In the genomic region with DNA sequence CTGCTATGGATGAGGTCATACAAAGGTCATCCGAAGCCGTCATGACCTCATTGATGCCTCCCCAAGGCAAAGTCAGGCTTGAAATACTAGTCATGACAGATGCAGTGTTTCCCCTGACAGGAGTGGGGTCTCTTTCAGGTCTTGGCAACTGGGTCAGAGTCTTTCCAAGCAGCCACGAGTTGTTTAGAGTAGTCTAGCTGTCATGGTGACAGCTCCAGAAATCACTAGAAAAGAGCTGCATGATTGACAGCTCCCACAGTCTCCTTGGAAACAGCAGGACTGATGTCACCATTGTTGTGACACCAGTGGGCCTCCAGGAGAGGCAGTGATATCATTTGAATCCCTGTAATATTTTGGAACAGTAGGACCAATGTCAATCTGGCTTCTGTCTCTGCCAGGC, we compare ENCODE assay signal across 28 mouse cellular contexts.
DNase-seq lines count a peak whose midpoint lies in the region; ATAC-seq and TF ChIP-seq lines count a peak whose summit lies in the region.
"Had no signal": no experiment of that assay in that cellular context is flagged by ENCODE, and none has a peak within 500 bp of the region (broad histone marks: within the 10 kb centered on the region; RNA-seq: fewer than 3 reads in every experiment).

No protein-coding gene starts in this region.

- H3K9me3 ChIP-seq in heart, embryonic 16.5 days (replicated peaks; ENCODE audit: control insufficient read depth, low read length) = no peaks in the 10 kb centered on the region
- H3K9me3 ChIP-seq in lung, embryonic 16.5 days (ENCODE audit: control insufficient read depth, low read length) = no peaks in the 10 kb centered on the region
- H3K9me3 ChIP-seq: embryonic facial prominence, embryonic 12.5 days; hindbrain, embryonic 15.5 days; intestine, embryonic 15.5 days; limb, embryonic 13.5 days; liver, embryonic 12.5 days; midbrain, embryonic 10.5 days; neural tube, embryonic 13.5 days had no signal

- no peaks in the 10 kb centered on the region for H3K27me3 ChIP-seq in heart, embryonic 16.5 days (ENCODE audit: control insufficient read depth, insufficient read depth, low read length)
- H3K27me3 ChIP-seq in lung, embryonic 16.5 days (ENCODE audit: control insufficient read depth, insufficient read depth, low read depth, low read length) = no peaks in the 10 kb centered on the region
- H3K27me3 ChIP-seq: embryonic facial prominence, embryonic 12.5 days; hindbrain, embryonic 15.5 days; intestine, embryonic 15.5 days; limb, embryonic 13.5 days; liver, embryonic 12.5 days; neural tube, embryonic 13.5 days had no signal

- H3K4me2 ChIP-seq in heart, embryonic 16.5 days (ENCODE audit: low read depth, low read length) = no peak overlapping the region
- no peak overlapping the region for H3K4me2 ChIP-seq in lung, embryonic 16.5 days (ENCODE audit: low read depth, low read length)
- H3K4me2 ChIP-seq: embryonic facial prominence, embryonic 12.5 days; hindbrain, embryonic 15.5 days; intestine, embryonic 15.5 days; limb, embryonic 13.5 days; liver, embryonic 12.5 days; neural tube, embryonic 13.5 days had no signal

- H3K4me3 ChIP-seq in heart, embryonic 16.5 days (ENCODE audit: low read length) = no peak overlapping the region
- no peak overlapping the region for H3K4me3 ChIP-seq in lung, embryonic 16.5 days (ENCODE audit: low read length)
- no peak overlapping the region for H3K4me3 ChIP-seq in lung, adult 2 months (replicated peaks; ENCODE audit: extremely low read depth, low read depth, low read length)
- H3K4me3 ChIP-seq: embryonic facial prominence, embryonic 12.5 days; heart, adult 2 months; hindbrain, embryonic 15.5 days; intestine, embryonic 15.5 days; layer of hippocampus, adult 2 months; limb, embryonic 13.5 days; liver, embryonic 12.5 days; midbrain, embryonic 10.5 days; myocyte; neural tube, embryonic 13.5 days had no signal

- TF ChIP-seq POLR2A in lung, adult 2 months (IDR thresholded peaks at IDR 0.05; ENCODE audit: borderline replicate concordance, extremely low read depth, low read depth, low read length) = no peak

- no peak overlapping the region for H3K9ac ChIP-seq in heart, embryonic 16.5 days (ENCODE audit: low read length)
- H3K9ac ChIP-seq in lung, embryonic 16.5 days (ENCODE audit: low read length) = no peak overlapping the region
- H3K9ac ChIP-seq: embryonic facial prominence, embryonic 12.5 days; forebrain, postnatal 0 days; hindbrain, embryonic 15.5 days; intestine, embryonic 15.5 days; limb, embryonic 13.5 days; liver, embryonic 12.5 days; neural tube, embryonic 13.5 days had no signal

- 0 out of 2 replicates have a peak, but pooled peaks have one; percentile 23 for ATAC-seq in heart, embryonic 16.5 days (replicated peaks; ENCODE audit: extremely low read depth, insufficient read depth, low FRiP score)
- ATAC-seq in lung, embryonic 16.5 days (ENCODE audit: low read depth) = peak; percentile 82
- ATAC-seq: forebrain, postnatal 0 days; intestine, embryonic 15.5 days; liver, embryonic 12.5 days; midbrain, embryonic 16.5 days had no signal

- peak; percentile 46 for DNase-seq in adrenal gland, adult 8-10 months
- no peak for DNase-seq in adrenal gland, postnatal 25 days
- no peak for DNase-seq in heart, adult 8-10 months (ENCODE audit: low spot score)
- no peak for DNase-seq in lung, adult 2 months
- DNase-seq in lung, postnatal 36 days = peak; percentile 25
- DNase-seq in layer of hippocampus, postnatal 25 days (ENCODE audit: extremely low spot score in 1 of 2, low spot score in 1 of 2) = no peak
- DNase-seq: cerebellum, adult 9-11 months; forebrain, postnatal 0 days; gastrocnemius, postnatal 14 days; kidney, adult 8-10 months; kidney, postnatal 14 days; layer of hippocampus, postnatal 36 days; thymus, adult 18-20 months; thymus, postnatal 36 days had no signal

- H3K27ac ChIP-seq in heart, embryonic 16.5 days (ENCODE audit: low read length) = no peak overlapping the region
- no peak overlapping the region for H3K27ac ChIP-seq in lung, embryonic 16.5 days (ENCODE audit: low read length)
- H3K27ac ChIP-seq: embryonic facial prominence, embryonic 12.5 days; heart, adult 2 months; hindbrain, embryonic 15.5 days; intestine, embryonic 15.5 days; layer of hippocampus, adult 2 months; limb, embryonic 13.5 days; liver, embryonic 12.5 days; macrophage; midbrain, embryonic 10.5 days; neural tube, embryonic 13.5 days had no signal

- H3K4me1 ChIP-seq in heart, embryonic 16.5 days (ENCODE audit: control insufficient read depth, insufficient read depth, low read length) = peaks cover 2% of the 10 kb centered on the region
- peaks cover 11% of the 10 kb centered on the region for H3K4me1 ChIP-seq in lung, embryonic 16.5 days (replicated peaks; ENCODE audit: control insufficient read depth, insufficient read depth, low read length)
- no peaks in the 10 kb centered on the region for H3K4me1 ChIP-seq in lung, adult 2 months (ENCODE audit: control insufficient read depth, insufficient read depth, low read length)
- H3K4me1 ChIP-seq: hindbrain, embryonic 15.5 days; intestine, embryonic 15.5 days; liver, embryonic 12.5 days; neural tube, embryonic 13.5 days had no signal

- WGBS in heart, embryonic 16.5 days = 36% methylated on average over 3 of the region's 3 CpGs
- 28% methylated on average over 3 of the region's 3 CpGs for WGBS in lung, embryonic 16.5 days
- WGBS in lung, adult 2 months = 40% methylated on average over 3 of the region's 3 CpGs

- TF ChIP-seq CTCF in lung, adult 2 months (IDR thresholded peaks at IDR 0.05; ENCODE audit: insufficient read depth, low read length) = no peak

- no peaks in the 10 kb centered on the region for H3K36me3 ChIP-seq in heart, embryonic 16.5 days (ENCODE audit: control insufficient read depth, insufficient read depth)
- no peaks in the 10 kb centered on the region for H3K36me3 ChIP-seq in lung, embryonic 16.5 days (ENCODE audit: control insufficient read depth, insufficient read depth, low read length)
- H3K36me3 ChIP-seq: embryonic facial prominence, embryonic 12.5 days; hindbrain, embryonic 15.5 days; intestine, embryonic 15.5 days; limb, embryonic 13.5 days; liver, embryonic 12.5 days; midbrain, embryonic 10.5 days; neural tube, embryonic 13.5 days had no signal

Comparison
In these comparisons a context has a peak if more than half of its experiments do, and no peak if none do; other contexts are left out.
1. DNase-seq: peak in adrenal gland, adult 8-10 months (single experiment) and lung, postnatal 36 days (single experiment); none in adrenal gland, postnatal 25 days (single experiment), heart, adult 8-10 months (single experiment), lung, adult 2 months (single experiment) and layer of hippocampus, postnatal 25 days (0 of 2).